Mouse (Mus musculus) ovary, adult 18-20 months (tissue): ENCODE measurements around the gene 4930568D16Rik.

Experiments used
- DNase-seq: peaks from one replicate; pipeline ENCODE4 v3.0.0; 2022; ENCODE audit warnings: low spot score, mixed read lengths

4930568D16Rik gene

DNA sequence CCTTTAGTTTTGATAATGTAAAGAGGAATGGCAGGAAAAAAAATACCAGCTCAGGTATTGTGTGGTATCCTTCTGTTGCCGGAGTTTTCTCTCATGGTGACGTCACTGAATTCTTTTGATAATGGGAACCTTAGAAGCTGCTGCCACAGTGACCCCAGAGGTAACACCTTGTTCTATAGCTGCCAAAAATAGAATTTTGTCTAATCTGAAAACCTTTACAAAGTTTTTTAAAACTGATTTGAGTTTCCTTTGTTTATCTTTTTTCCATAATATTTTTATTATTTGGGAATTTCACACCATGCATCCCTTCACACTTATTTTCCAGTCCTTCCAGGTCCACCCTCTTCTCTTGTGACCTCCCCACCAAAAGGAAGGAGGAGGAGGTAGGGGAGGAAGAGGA, at the start of gene 4930568D16Rik:
Gene 4930568D16Rik (minus strand): TSS at position 101 of the 400 bp plus-strand sequence.
- DNase-seq: no peak

DNA sequence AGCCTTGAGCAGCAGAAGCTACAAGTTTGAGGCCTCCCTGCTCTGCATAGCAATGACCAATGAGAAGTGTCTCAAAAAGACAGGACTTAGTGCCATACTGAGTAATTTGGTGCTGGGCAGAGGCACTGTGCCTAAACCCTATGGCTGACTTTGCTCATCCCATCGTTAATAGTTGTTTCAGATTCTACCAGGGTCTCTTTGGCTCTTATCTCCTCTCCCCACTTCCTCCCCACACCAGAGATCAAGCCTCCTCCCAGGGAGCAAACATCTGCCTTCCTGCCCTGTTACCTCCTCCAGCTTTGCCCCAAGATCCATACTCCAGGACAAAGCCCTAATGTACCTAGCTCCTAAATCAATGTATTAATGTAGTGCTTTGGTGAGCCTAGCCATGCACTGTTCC, 49.7 kb upstream of the 4930568D16Rik start:
- no peak for DNase-seq

DNA sequence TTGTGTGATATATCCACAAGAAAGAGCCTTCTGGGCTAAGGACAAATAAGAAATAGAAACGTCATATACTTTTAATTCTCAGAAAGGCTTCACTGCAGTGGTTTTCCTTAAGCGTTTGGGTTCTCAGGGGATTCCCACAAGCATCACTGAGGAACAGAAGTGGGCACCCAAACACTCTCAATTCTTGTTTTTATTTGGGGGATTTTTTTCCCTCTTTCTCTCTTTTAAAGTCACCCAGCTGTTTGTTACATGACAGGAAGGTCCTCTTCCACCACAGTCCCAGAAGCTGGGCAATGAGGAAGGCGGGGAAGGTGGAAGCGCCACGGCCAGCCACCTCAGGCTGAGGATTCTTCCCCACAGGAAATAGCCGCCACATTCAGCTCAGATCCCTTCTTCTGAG, 48.9 kb upstream of the 4930568D16Rik start:
- no peak for DNase-seq

DNA sequence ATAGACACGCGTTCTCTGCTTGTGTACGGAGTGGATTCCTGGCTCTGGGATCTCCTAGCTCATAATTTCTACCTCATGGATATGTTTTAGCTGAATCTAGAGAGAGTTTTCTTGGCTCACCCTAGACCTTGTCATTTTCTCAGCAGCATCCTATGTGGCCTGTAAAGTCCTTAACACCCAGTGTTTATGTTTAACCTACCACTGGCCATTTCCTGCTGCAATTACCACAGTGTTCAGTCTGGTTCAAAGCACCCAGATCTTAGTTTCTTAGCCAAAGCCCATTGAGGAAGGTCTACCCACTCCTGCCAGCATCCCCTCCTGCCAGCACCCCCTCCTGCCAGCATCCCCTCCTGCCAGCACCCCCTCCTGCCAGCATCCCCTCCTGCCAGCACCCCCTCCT, 45.3 kb upstream of the 4930568D16Rik start:
- no peak for DNase-seq

DNA sequence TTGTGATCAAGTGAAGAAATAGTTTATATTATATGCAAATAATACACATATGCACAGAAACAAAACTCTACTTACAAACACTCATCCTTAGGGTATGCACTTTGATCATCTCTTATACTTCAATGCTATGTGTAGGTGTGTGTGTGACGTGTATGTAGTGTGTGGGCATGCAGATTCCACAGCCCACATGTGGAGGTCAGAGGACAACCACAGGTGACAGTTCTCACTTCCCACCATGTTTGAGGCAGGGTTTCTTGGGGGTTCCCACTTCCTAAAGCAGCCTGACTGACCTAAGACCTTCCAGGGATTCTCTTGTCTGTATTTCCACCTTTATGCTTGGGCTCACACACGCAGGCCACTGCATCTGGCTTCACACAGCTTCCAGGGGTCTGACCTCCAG, 44.7 kb upstream of the 4930568D16Rik start:
- no peak for DNase-seq

DNA sequence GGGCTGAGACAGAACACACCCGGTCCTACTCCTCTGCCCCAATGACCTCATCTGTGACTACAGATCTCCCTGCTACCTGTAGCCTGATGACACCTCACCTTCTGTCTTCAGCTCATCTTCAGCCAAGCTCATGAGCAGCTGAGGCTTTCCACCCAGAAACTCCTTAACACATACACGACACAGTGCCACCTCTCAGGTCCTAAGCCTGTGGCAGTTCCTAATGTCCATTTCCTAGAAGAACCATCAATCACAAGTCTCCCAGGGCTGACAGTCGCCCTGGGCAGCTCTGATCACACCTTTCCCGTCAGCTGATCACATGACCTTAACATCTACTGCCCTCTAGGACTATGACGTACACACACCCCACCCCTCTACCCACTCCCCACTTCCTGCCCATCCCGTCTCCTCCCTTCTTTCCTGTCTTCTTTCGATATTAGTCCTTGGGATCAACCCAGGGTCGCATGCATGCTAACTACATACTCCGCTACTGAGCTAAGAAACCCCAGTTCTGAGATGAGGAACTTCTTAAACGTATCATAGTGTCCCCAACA, 44.2 kb upstream of the 4930568D16Rik start:
- no peak for DNase-seq

DNA sequence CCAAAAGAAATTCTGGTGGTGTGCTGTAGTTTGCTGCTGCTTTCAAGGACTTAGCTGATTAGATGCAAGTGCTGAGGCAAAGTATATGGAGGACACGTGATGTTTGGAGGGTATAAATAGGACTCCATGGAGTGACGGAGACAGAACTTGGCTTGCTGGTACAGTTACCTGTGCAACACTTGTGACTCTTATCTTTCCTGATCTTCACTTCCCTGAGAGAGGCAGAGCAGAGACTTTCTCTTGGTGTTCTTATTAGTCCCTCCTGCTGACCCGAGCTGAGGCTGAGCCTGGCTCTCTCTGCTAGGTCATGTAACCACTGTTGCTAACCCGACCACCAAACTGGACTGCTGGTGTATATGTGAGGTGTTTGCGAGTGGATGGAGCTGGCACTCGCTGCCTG, 41.9 kb upstream of the 4930568D16Rik start:
- DNase-seq: no peak

DNA sequence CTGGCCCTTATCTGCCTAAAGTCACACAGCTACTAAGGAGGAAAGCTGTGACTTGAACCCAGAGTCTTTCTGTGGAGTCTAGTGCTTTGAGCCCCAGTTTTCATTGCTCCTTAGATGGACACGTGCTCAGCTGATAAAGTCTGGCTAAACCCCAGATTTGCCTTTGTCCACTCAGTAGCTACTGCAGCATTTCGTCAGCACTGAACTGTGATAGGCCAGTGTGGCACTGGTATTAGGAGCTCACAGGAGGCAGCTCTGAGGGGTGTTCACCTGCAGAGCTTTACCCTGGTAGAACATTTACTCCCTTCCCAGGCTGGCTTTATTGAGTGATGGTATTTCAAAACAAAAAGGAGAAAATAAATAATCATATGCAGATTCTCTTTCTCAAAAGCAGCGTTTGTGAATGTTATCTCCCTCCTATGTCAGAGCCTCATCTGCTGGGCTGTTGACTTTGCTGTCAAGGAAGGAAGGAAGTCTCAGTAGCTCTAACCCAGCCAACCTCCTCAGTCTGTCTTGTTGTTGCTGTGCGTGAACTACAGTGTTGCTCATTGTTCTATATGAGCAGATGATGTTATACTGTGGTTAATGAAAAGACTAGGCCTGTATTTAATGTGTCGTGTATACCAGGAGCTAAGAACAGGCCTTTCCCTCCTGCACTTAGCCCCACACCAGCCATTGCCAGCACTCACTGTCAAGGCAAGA, 41.0 kb upstream of the 4930568D16Rik start:
- no peak for DNase-seq

DNA sequence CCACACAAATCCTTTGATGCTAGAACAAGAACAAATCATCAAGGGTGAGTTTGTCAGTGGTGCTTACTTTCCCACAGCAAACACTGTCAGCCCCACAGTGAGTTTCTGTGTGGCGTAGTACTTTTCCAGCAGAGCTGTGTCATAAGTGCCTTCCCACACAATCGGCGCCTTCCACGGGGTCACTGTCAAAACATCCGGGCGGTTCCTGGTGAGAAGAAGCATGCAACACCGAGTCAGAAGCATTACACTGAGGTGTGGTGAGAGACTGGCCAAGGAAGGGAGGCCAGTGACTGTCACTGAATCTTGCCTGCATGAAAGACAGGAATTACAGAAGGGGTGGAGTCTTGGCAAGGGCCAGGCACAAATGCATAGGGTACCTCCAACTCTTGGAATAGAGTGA, 40.3 kb upstream of the 4930568D16Rik start:
- DNase-seq: no peak

DNA sequence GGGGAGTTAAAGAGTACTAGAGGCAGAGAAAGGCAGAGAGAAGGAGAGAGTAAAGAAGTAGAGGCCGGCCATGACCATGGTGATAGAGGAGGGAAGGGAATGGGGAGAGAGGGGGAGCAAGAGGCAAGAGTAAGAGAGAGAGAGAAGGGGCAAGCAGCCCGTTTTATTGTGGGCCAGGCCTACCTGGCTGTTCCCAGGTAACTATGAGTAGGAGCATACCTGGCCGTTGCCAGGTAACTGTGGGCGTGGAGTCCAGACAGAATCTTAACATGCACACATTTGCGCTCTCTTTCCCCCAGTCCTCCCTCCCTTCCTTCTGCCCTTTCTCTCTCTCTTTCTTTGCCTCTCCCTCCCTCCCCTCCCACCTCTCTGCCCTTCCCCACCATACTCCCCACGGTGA, 39.7 kb upstream of the 4930568D16Rik start:
- no peak for DNase-seq

DNA sequence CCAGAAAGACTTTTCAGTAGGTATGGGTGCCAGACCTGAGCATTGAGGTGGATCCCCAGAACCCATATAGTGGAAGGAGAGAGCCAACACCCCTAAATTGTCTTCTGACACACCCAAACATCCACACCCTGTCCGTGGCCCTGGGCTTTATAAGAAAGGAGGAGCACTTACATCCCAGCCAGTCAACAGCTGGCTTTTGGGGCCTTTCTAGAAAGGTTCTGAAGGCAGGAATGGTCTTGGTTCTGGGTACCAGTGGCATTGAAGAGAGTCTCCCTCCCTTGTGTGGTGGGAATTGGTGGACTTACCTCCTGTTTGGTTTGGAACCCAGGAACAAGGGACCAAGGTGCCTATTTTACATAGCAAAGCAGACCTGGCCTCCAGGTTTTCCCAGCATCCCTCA, 39.1 kb upstream of the 4930568D16Rik start:
- no peak for DNase-seq

DNA sequence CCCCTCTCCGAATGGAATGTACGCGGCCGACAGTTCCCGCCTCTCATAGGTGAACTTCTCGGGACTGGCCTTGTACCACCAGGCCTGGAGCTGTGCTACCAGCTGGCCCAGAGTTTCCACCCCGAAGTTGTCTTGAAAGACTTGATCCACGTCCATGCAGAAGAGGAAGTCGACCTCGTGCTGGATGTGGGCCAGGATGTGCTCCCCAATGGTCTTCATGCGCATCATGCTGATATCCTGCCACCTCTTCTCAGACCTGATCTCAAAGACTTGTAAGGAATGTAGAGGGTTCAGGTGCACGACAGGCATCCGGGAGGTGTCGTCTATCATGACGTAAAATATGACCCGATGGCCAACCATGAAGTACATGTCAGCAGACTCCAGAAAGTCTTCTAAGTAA, 34.9 kb upstream of the 4930568D16Rik start:
- no peak for DNase-seq

DNA sequence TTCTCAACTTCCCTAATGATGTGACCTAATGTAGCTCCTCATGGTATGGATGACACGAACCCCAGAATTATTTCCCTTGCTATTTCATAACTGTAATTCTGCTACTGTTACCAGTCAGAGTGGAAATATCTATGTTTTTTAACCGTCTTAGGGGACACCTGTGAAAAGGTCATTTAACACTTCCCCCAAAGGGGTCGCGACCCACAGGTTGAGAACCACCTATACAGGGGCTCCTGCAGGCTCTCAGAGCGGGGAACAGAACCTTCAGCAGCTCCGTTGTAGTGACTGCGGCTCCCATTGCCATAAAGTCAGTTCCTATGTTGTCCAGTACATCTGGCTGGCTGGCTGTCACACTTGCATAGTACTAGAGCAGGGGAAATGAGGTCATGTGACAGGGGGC, 33.2 kb upstream of the 4930568D16Rik start:
- no peak for DNase-seq

DNA sequence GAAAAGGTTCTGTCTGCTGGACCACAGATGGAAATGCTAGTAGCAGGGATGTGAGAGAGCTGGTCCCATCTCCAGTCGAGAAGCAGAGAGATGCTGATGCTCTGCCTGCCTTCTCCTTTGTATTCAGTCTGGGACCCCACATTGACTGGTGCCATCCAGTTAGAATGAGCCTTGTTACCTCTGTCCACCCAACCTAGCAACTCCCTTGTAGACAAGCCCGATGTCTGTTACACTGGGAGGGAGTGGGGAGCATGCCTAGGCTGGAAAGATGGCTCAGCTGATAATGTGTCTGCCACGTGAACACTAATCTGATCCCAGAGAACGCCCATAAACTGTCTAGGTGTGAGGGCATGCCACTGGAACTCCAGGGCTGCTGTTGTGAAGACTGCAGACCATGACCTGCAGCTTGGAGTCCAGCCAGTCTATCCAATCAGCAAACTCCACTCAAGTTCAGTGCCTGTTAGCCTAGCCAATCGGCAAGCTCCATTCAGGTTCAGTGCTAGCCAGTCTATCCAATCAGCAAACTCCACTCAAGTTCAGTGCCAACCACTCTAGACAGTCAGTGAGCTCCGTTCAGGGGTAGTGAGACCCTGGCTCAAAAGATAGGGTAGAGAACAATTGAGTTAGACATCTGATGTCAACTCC, 30.8 kb upstream of the 4930568D16Rik start:
- DNase-seq: no peak

DNA sequence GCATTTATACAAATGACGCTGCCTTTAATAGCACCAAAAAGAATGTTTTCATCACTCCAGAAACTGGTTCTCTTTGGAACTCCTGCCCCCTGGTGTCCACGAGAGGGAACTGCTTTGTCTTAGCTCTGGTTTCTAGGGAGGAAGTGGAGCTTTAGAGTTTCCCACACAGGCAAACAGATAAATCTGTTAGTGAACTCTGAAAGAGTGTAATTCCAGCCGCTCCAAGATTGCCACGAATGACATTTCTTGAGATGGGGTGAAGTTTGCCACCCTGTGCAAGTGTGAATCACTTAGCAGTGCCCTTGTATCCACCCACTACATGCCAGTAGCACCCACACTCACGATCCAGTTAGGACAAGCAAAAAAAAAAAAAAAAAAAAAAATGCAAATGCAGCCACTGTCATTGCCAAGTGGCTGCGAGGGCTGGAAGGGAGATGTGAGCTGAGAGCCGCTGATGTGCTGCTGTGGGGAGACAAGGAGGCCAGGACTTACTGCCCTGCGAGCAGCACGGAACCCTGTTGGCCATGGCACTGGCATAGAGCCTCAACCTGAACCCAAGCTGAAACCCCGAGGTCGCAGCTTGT, 30.2 kb upstream of the 4930568D16Rik start:
- DNase-seq: no peak

DNA sequence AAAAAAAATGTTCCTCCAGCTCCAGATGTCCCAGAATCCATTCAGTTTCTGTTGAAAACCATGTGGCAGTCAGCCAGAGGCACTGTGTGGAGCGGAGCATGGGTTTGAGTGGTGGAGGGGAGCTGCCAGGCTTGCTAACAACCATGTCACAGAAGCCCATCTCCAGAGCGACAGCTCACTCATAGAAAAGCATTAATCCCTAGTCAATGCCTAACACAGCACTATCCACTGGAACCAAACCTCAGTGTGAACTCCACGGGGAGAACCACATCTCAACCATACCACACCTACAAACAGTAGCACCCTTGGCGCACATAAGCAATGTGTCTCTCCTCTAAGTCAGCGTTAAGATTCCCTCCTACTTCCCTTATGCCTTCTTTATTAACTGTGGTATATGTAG, 29.6 kb upstream of the 4930568D16Rik start, which contains the start of gene 4930402F06Rik:
Gene 4930402F06Rik (minus strand): TSS at position 80 of the 400 bp plus-strand sequence.
- no peak for DNase-seq

DNA sequence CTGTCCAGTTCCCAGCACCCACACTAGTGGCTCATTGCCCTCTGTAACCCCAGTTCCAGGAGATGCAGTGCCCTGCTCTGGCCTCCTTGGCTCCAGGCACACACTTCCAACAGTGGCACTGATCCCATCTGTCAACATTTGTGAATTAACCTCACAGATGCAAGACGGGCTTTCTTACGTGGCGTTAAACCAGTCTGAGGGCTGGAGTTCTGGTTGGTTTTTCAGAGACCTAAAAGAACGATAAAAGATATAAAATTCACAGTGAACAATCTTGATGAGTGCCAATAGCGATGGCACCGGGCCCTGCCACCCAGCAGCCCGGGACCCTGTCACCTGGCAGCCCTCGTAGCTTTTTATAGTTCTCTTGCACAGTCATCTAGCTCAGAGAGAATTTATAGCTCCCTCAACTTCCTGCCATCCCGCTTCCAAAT, 17.9 kb upstream of the 4930568D16Rik start:
- no peak for DNase-seq

DNA sequence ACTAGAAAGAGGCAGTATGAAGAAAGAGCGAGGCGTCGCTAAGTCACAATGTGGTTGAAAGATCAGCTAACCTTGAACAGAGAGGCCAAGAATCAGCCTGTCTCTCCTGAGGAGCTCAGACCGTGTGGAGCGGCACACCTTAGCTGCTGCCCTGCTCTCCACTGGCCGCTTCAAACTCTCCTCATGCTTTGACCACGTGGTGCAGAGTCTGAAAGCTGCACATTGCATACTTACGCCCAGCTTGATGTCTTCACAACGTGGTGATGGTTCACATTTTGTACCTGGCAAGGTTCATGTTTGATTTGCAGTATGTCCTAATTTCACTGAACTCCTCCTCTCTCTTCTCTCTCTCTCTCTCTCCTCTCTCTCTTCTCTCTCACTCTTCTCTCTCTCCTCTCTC, 11.8 kb upstream of the 4930568D16Rik start:
- no peak for DNase-seq

DNA sequence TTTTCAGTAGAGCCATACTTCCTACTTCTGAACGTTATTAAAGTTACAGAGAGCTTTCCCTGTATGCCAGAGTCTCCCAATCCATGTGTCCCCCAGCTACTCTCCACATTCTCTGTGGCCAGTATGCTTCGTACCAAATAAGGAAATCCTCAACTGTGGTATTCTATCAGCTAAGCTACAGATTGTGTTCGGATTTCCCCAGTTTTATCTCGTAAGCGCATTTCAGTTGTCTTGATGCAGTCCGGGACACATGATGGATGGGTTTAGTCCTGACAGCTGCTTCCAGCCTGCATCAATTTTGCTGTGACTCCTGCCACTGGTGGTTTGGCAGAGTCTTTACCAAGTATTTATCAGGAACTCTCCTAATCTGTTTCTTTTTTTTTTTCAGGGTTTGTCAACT, 10.1 kb upstream of the 4930568D16Rik start:
- DNase-seq: no peak

DNA sequence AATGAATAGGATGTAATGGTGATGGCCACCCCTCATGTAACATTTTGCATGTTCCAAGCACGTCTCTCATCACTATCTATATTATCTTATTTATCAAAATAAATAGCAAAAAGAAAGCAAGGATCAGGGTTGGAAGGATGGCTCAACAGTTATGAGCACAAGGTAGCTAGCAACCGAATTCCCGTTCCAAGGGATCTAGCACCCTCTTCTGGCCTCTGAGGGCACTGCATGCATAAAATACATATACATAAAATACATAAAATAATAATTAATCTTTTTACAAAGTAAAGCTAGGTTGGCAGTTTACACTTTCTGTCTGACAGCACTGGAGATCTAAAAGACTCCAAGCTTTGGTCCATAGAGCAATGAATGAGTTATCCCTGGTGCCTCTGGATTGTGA, 5.5 kb upstream of the 4930568D16Rik start:
- no peak for DNase-seq

DNA sequence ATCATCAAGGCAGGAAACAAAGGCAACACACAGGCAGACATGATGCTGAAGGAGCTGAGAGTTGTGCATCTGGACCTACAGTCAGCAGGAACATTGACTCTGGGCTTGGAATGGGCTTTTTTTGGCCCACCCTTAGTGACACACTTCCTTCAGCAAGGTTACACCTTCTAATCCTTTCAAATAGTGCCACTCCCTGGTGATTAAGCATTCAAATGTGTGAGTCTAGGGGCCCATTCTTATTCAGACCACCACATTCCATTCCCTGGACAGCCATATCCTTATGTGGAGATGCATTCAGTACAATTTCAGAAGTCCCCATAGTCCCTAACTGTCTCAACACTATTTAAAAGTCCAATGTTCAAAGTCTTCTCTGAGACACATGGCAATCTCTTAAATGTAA, 3.2 kb upstream of the 4930568D16Rik start:
- DNase-seq: no peak

DNA sequence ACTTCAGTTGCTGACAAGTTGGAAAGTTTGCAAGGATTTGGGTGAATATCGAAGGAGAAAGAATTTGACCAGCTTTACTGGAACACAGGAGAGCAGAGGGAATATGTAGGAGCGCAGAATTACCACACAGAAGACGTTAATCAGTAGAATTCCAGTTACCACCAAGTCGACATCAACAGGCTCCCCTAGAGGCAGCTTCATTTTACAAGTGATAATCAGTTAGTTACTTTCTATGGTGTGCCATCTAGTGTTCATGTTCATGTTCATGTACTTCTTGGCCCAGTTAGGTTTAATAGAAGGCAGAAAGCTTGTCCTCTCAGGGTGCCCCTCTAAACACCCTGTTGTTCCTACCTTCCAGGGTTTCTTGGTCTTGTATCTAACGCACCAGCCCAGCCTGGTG, 18.3 kb downstream of the 4930568D16Rik start:
- no peak for DNase-seq

DNA sequence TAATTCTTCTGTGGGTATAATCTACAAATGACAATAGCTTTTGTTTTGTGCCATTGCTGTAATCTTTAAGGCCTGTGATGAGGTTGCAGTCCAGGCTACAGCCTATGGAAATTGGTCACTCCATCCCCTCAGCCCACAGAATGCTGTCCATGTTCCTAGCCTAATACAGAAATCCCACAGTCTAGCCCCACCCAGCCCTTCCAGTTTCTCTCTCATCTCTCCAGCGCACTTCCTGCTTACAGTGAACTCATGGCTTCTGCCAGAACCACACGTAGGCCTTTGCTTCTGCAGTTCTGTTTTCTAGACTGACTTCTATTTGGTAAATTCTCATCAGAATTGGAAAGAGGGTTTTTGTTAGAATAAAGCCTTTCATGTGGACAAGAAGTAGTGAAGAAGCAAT, 21.5 kb downstream of the 4930568D16Rik start:
- DNase-seq: no peak
